ENCODE assay signal across 20 mouse cellular contexts in genomic region chr19:7183419-7183818, GRCm38 (mm10). TPM values are rescaled to one million over a fixed set of nuclear protein-coding genes. Genes with fewer than 3 reads are reported as not detected.
DNase-seq lines count a peak whose midpoint lies in the region; ATAC-seq and TF ChIP-seq lines count a peak whose summit lies in the region.
"Had no signal": no experiment of that assay in that cellular context is flagged by ENCODE, and none has a peak within 500 bp of the region (broad histone marks: within the 10 kb centered on the region; RNA-seq: fewer than 3 reads in every experiment).

No protein-coding gene starts in this region.

- H3K27ac ChIP-seq in forebrain, embryonic 14.5 days (ENCODE audit: low read depth, low read length): peak overlapping the region; percentile 63
- no peak overlapping the region for H3K27ac ChIP-seq in forebrain, embryonic 15.5 days (replicated peaks)
- H3K27ac ChIP-seq in kidney, postnatal 0 days: peak overlapping the region; percentile 78; the same call in 1 of the 2 replicates
- H3K27ac ChIP-seq in embryonic facial prominence, embryonic 13.5 days: peak overlapping the region; percentile 85
- H3K27ac ChIP-seq: hindbrain, embryonic 12.5 days; liver, embryonic 12.5 days; midbrain, embryonic 13.5 days had no signal

- no peaks in the 10 kb centered on the region for H3K9me3 ChIP-seq in forebrain, embryonic 14.5 days (replicated peaks; ENCODE audit: control insufficient read depth, low read length)
- no peaks in the 10 kb centered on the region for H3K9me3 ChIP-seq in forebrain, embryonic 15.5 days
- H3K9me3 ChIP-seq in kidney, postnatal 0 days (replicated peaks; ENCODE audit: low read length): no peaks in the 10 kb centered on the region
- H3K9me3 ChIP-seq in embryonic facial prominence, embryonic 13.5 days: no peaks in the 10 kb centered on the region
- H3K9me3 ChIP-seq: hindbrain, embryonic 12.5 days; liver, embryonic 12.5 days; midbrain, embryonic 13.5 days had no signal

- H3K9ac ChIP-seq in forebrain, embryonic 14.5 days (ENCODE audit: low read length): no peak overlapping the region
- H3K9ac ChIP-seq in forebrain, embryonic 15.5 days (replicated peaks): no peak overlapping the region
- no peak overlapping the region for H3K9ac ChIP-seq in kidney, postnatal 0 days (ENCODE audit: low read depth, low read length)
- H3K9ac ChIP-seq in embryonic facial prominence, embryonic 13.5 days: no peak overlapping the region
- H3K9ac ChIP-seq: hindbrain, embryonic 12.5 days; liver, embryonic 12.5 days; liver, postnatal 0 days; midbrain, embryonic 13.5 days had no signal

- no peak for TF ChIP-seq CTCF in kidney, postnatal 0 days (IDR thresholded peaks at IDR 0.05; ENCODE audit: low read depth)
- TF ChIP-seq CTCF in brain, embryonic 14.5 days (IDR thresholded peaks at IDR 0.05; ENCODE audit: borderline replicate concordance, extremely low read depth, insufficient read depth, insufficient read length): no peak

- WGBS in forebrain, embryonic 14.5 days: 6% methylated on average over 11 of the region's 11 CpGs
- whole genome bisulfite sequencing in forebrain, embryonic 15.5 days: 17% methylated on average over 11 of the region's 11 CpGs
- WGBS in kidney, postnatal 0 days: 64% methylated on average over 11 of the region's 11 CpGs
- WGBS in embryonic facial prominence, embryonic 13.5 days: 53% methylated on average over 11 of the region's 11 CpGs

- no peak for ATAC-seq in forebrain, embryonic 14.5 days
- no peak for ATAC-seq in forebrain, embryonic 15.5 days (replicated peaks)
- ATAC-seq in kidney, postnatal 0 days (replicated peaks; ENCODE audit: low FRiP score, low read depth): no peak
- no peak for ATAC-seq in embryonic facial prominence, embryonic 13.5 days (ENCODE audit: insufficient number of reproducible peaks, insufficient read depth, low FRiP score, low TSS enrichment, low read depth)
- ATAC-seq: intestine, embryonic 16.5 days; liver, embryonic 12.5 days; liver, postnatal 0 days; midbrain, embryonic 13.5 days had no signal

- no peak overlapping the region for H3K4me3 ChIP-seq in forebrain, embryonic 14.5 days (ENCODE audit: low read depth, low read length)
- no peak overlapping the region for H3K4me3 ChIP-seq in forebrain, embryonic 15.5 days
- H3K4me3 ChIP-seq in kidney, postnatal 0 days (replicated peaks; ENCODE audit: low read depth, low read length): no peak overlapping the region
- no peak overlapping the region for H3K4me3 ChIP-seq in embryonic facial prominence, embryonic 13.5 days
- H3K4me3 ChIP-seq: hindbrain, embryonic 12.5 days; liver, embryonic 12.5 days; midbrain, embryonic 13.5 days had no signal

- H3K4me1 ChIP-seq in forebrain, embryonic 14.5 days (ENCODE audit: control insufficient read depth, insufficient read depth, low read length): peaks cover 46% of the 10 kb centered on the region
- peaks cover 63% of the 10 kb centered on the region for H3K4me1 ChIP-seq in forebrain, embryonic 15.5 days
- peaks cover 38% of the 10 kb centered on the region for H3K4me1 ChIP-seq in kidney, postnatal 0 days (replicated peaks; ENCODE audit: insufficient read depth, low read length)
- peaks cover 58% of the 10 kb centered on the region for H3K4me1 ChIP-seq in embryonic facial prominence, embryonic 13.5 days

- no peak overlapping the region for H3K4me2 ChIP-seq in forebrain, embryonic 14.5 days (ENCODE audit: low read length)
- no peak overlapping the region for H3K4me2 ChIP-seq in forebrain, embryonic 15.5 days (replicated peaks)
- no peak overlapping the region for H3K4me2 ChIP-seq in kidney, postnatal 0 days (ENCODE audit: low read length)
- 0 out of 2 replicates have a peak overlapping the region, but pooled peaks have one; percentile 0 for H3K4me2 ChIP-seq in embryonic facial prominence, embryonic 13.5 days
- H3K4me2 ChIP-seq: hindbrain, embryonic 12.5 days; liver, embryonic 12.5 days had no signal

- no peak for TF ChIP-seq POLR2A in brain, embryonic 14.5 days (IDR thresholded peaks at IDR 0.05; ENCODE audit: borderline replicate concordance, extremely low read depth, insufficient read depth, insufficient read length, poor library complexity, severe bottlenecking)

- no peaks in the 10 kb centered on the region for H3K36me3 ChIP-seq in forebrain, embryonic 14.5 days (ENCODE audit: control insufficient read depth, insufficient read depth, low read length)
- H3K36me3 ChIP-seq in forebrain, embryonic 15.5 days: no peaks in the 10 kb centered on the region
- no peaks in the 10 kb centered on the region for H3K36me3 ChIP-seq in kidney, postnatal 0 days (ENCODE audit: insufficient read depth, low read length)
- H3K36me3 ChIP-seq in embryonic facial prominence, embryonic 13.5 days: no peaks in the 10 kb centered on the region
- H3K36me3 ChIP-seq: hindbrain, embryonic 12.5 days; liver, embryonic 12.5 days; midbrain, embryonic 13.5 days had no signal

- peak; percentile 55 for DNase-seq in forebrain, embryonic 14.5 days (ENCODE audit: low spot score)
- no peak for DNase-seq in kidney, postnatal 0 days (ENCODE audit: low spot score)
- DNase-seq in kidney, postnatal 10 days: no peak
- peak; percentile 76 for DNase-seq in brain, embryonic 14.5 days (ENCODE audit: low read depth)
- no peak for DNase-seq in left cerebral cortex, adult 9 months (ENCODE audit: low spot score in 2 of 2)
- DNase-seq: adrenal gland, postnatal 25 days; B cell, adult 2 months; cerebellum, adult 18-20 months; heart, postnatal 14 days; kidney, postnatal 14 days; liver, postnatal 0 days; lung, postnatal 36 days; thymus, adult 2 months; thymus, postnatal 4 days had no signal

- H3K27me3 ChIP-seq in forebrain, embryonic 14.5 days (replicated peaks; ENCODE audit: control insufficient read depth, insufficient read depth, low read length): no peaks in the 10 kb centered on the region
- no peaks in the 10 kb centered on the region for H3K27me3 ChIP-seq in forebrain, embryonic 15.5 days
- H3K27me3 ChIP-seq in kidney, postnatal 0 days (ENCODE audit: insufficient read depth, low read length): no peaks in the 10 kb centered on the region
- H3K27me3 ChIP-seq in embryonic facial prominence, embryonic 13.5 days: peaks cover 48% of the 10 kb centered on the region

RNA-seq across cellular contexts. Expression of gene Otub1, which starts 22.7 kb away (rescaled TPM):
- polyA plus RNA-seq in forebrain, embryonic 14.5 days (2014; fragmentation: Nextera tagmentation; extraction: Ambion mirVana): 262 TPM in 2 replicates
- 232 and 233 TPM in 2 replicates for polyA plus RNA-seq in forebrain, embryonic 15.5 days (2015; fragmentation: Nextera tagmentation; extraction: Ambion mirVana)
- polyA plus RNA-seq in kidney, postnatal 0 days (2015; fragmentation: Nextera tagmentation; extraction: Ambion mirVana): 197 and 209 TPM in 2 replicates
- 209 and 213 TPM in 2 replicates for polyA plus RNA-seq in brain, embryonic 14.5 days (2012; rRNA removed)
- polyA plus RNA-seq in embryonic facial prominence, embryonic 13.5 days (2015; fragmentation: Nextera tagmentation; extraction: Ambion mirVana): 205 and 228 TPM in 2 replicates

RNA-seq across cellular contexts. Expression of gene Cox8a, which starts 34.0 kb away (rescaled TPM):
- 772 and 935 TPM in 2 replicates for polyA plus RNA-seq in forebrain, embryonic 14.5 days (2014; fragmentation: Nextera tagmentation; extraction: Ambion mirVana)
- polyA plus RNA-seq in forebrain, embryonic 15.5 days (2015; fragmentation: Nextera tagmentation; extraction: Ambion mirVana): 656 and 676 TPM in 2 replicates
- 2,325 and 2,471 TPM in 2 replicates for polyA plus RNA-seq in kidney, postnatal 0 days (2015; fragmentation: Nextera tagmentation; extraction: Ambion mirVana)
- polyA plus RNA-seq in brain, embryonic 14.5 days (2012; rRNA removed): 458 and 614 TPM in 2 replicates
- 789 and 891 TPM in 2 replicates for polyA plus RNA-seq in embryonic facial prominence, embryonic 13.5 days (2015; fragmentation: Nextera tagmentation; extraction: Ambion mirVana)

RNA-seq across cellular contexts. Expression of gene Naa40, which starts 57.6 kb away (rescaled TPM):
- polyA plus RNA-seq in forebrain, embryonic 14.5 days (2014; fragmentation: Nextera tagmentation; extraction: Ambion mirVana): 62.7 and 69.6 TPM in 2 replicates
- 69.2 and 69.5 TPM in 2 replicates for polyA plus RNA-seq in forebrain, embryonic 15.5 days (2015; fragmentation: Nextera tagmentation; extraction: Ambion mirVana)
- 47.3 and 55.8 TPM in 2 replicates for polyA plus RNA-seq in kidney, postnatal 0 days (2015; fragmentation: Nextera tagmentation; extraction: Ambion mirVana)
- polyA plus RNA-seq in brain, embryonic 14.5 days (2012; rRNA removed): 74.8 and 79.2 TPM in 2 replicates
- 56.9 and 57.1 TPM in 2 replicates for polyA plus RNA-seq in embryonic facial prominence, embryonic 13.5 days (2015; fragmentation: Nextera tagmentation; extraction: Ambion mirVana)

Comparison
In these comparisons a context has a peak if more than half of its experiments do, and no peak if none do; other contexts are left out.
1. DNase-seq: peak in forebrain, embryonic 14.5 days (single experiment) and brain, embryonic 14.5 days (single experiment); none in kidney, postnatal 0 days (single experiment), kidney, postnatal 10 days (single experiment) and left cerebral cortex, adult 9 months (0 of 2).